Mouse (Mus musculus) olfactory bulb, adult 2 months (tissue): Measurements from ENCODE around the gene Crybg1.

Experiments used
- CTCF ChIP-seq: fragments of 200-500 bp; IDR thresholded peaks from 2 replicates; pipeline ENCODE4 v1.5.1; 2012; ENCODE audit warnings: low read depth, mild to moderate bottlenecking, low read length, moderate library complexity; ENCODE audit not compliant: insufficient read depth
- POLR2A ChIP-seq: fragments of 200-500 bp; IDR thresholded peaks from 2 replicates; pipeline ENCODE4 v1.6.1; 2012; ENCODE audit warnings: mild to moderate bottlenecking, low read depth, low read length, moderate library complexity; ENCODE audit not compliant: insufficient read depth

- no peak for TF ChIP-seq CTCF
- no peak for TF ChIP-seq POLR2A
These were observed 109.5 kb downstream of the Crybg1 start for GRCm38 (mm10) chr10:44039185-44039584.
